In genomic region chr11:67647745-67648144, GRCm38 (mm10) we compare ENCODE assay signal across 9 mouse cellular contexts. TPM values are rescaled to one million over a fixed set of nuclear protein-coding genes. Genes with fewer than 3 reads are reported as not detected.
A peak's percentile ranks its signal among the peaks of the same experiment; 100 is the strongest.
DNase-seq lines count a peak whose midpoint lies in the region; ATAC-seq and TF ChIP-seq lines count a peak whose summit lies in the region.
"Had no signal": no experiment of that assay in that cellular context is flagged by ENCODE, and none has a peak within 500 bp of the region (broad histone marks: within the 10 kb centered on the region; RNA-seq: fewer than 3 reads in every experiment).

No protein-coding gene starts in this region.

- no peak for TF ChIP-seq POLR2A in brain, embryonic 14.5 days (IDR thresholded peaks at IDR 0.05; ENCODE audit: borderline replicate concordance, extremely low read depth, insufficient read depth, insufficient read length, poor library complexity, severe bottlenecking)
- no peak for TF ChIP-seq POLR2A in testis, adult 2 months (IDR thresholded peaks at IDR 0.05; ENCODE audit: control insufficient read depth, low read depth, low read length)

- no peak overlapping the region for H3K27ac ChIP-seq in heart, embryonic 11.5 days (ENCODE audit: low read depth, low read length)
- H3K27ac ChIP-seq in forebrain, embryonic 13.5 days, result no peak overlapping the region
- H3K27ac ChIP-seq in intestine, embryonic 16.5 days (ENCODE audit: low read length), result no peak overlapping the region
- H3K27ac ChIP-seq in neural tube, embryonic 11.5 days (ENCODE audit: low read depth, low read length), result no peak overlapping the region
- peak overlapping the region; percentile 18 for H3K27ac ChIP-seq in testis, adult 2 months (ENCODE audit: control insufficient read depth, insufficient read depth, low read depth, low read length)

- H3K9me3 ChIP-seq in heart, embryonic 11.5 days (replicated peaks; ENCODE audit: control insufficient read depth, low read length), result no peaks in the 10 kb centered on the region
- no peaks in the 10 kb centered on the region for H3K9me3 ChIP-seq in forebrain, embryonic 13.5 days (replicated peaks)
- H3K9me3 ChIP-seq in intestine, embryonic 16.5 days (ENCODE audit: control insufficient read depth, low read length), result no peaks in the 10 kb centered on the region
- H3K9me3 ChIP-seq in neural tube, embryonic 11.5 days (ENCODE audit: control insufficient read depth, low read length), result no peaks in the 10 kb centered on the region

- intact Hi-C loops in left cerebral cortex, postnatal 4 days (cut with DNase I), result loop anchor here (10.0 kb wide), 1 partner anchor 273 kb away; no protein-coding TSS in a partner anchor

- H3K36me3 ChIP-seq in heart, embryonic 11.5 days (ENCODE audit: control insufficient read depth, insufficient read depth, low read length), result no peaks in the 10 kb centered on the region
- no peaks in the 10 kb centered on the region for H3K36me3 ChIP-seq in forebrain, embryonic 13.5 days (ENCODE audit: poor library complexity, severe bottlenecking)
- no peaks in the 10 kb centered on the region for H3K36me3 ChIP-seq in intestine, embryonic 16.5 days (ENCODE audit: control insufficient read depth, insufficient read depth, low read length)
- no peaks in the 10 kb centered on the region for H3K36me3 ChIP-seq in neural tube, embryonic 11.5 days (ENCODE audit: control insufficient read depth, insufficient read depth, low read length)
- H3K36me3 ChIP-seq in testis, adult 2 months (ENCODE audit: control insufficient read depth, insufficient read depth, low read length), result no peaks in the 10 kb centered on the region

- no peak overlapping the region for H3K4me3 ChIP-seq in heart, embryonic 11.5 days (ENCODE audit: low read depth, low read length)
- H3K4me3 ChIP-seq in forebrain, embryonic 13.5 days, result no peak overlapping the region
- H3K4me3 ChIP-seq in intestine, embryonic 16.5 days (ENCODE audit: low read length), result no peak overlapping the region
- H3K4me3 ChIP-seq in neural tube, embryonic 11.5 days (ENCODE audit: low read depth, low read length), result no peak overlapping the region
- H3K4me3 ChIP-seq in testis, adult 2 months (ENCODE audit: control insufficient read depth, low read depth, low read length), result no peak overlapping the region

- peak; percentile 71 to 90 for DNase-seq in heart, adult 18-20 months
- peak; percentile 77 for DNase-seq in brain, embryonic 14.5 days (ENCODE audit: low read depth)
- peak; percentile 81 for DNase-seq in left cerebral cortex, postnatal 4 days
- DNase-seq in neural tube, embryonic 11.5 days (ENCODE audit: low spot score), result peak; percentile 73

- peaks cover 4% of the 10 kb centered on the region; the same call in 1 of the 2 replicates for H3K4me1 ChIP-seq in heart, embryonic 11.5 days (ENCODE audit: control insufficient read depth, insufficient read depth, low read length)
- peaks cover 10% of the 10 kb centered on the region for H3K4me1 ChIP-seq in forebrain, embryonic 13.5 days
- H3K4me1 ChIP-seq in intestine, embryonic 16.5 days (ENCODE audit: control insufficient read depth, insufficient read depth, low read length), result peaks cover 4% of the 10 kb centered on the region; the same call in 1 of the 2 replicates
- peaks cover 3% of the 10 kb centered on the region; the same call in 1 of the 2 replicates for H3K4me1 ChIP-seq in neural tube, embryonic 11.5 days (ENCODE audit: control insufficient read depth, insufficient read depth, low read length)
- H3K4me1 ChIP-seq in testis, adult 2 months (ENCODE audit: control insufficient read depth, insufficient read depth, low read length), result no peaks in the 10 kb centered on the region

- no peak overlapping the region for H3K9ac ChIP-seq in heart, embryonic 11.5 days (ENCODE audit: low read depth, low read length)
- no peak overlapping the region for H3K9ac ChIP-seq in forebrain, embryonic 13.5 days
- no peak overlapping the region for H3K9ac ChIP-seq in intestine, embryonic 16.5 days (ENCODE audit: low read depth, low read length)
- no peak overlapping the region for H3K9ac ChIP-seq in neural tube, embryonic 11.5 days (ENCODE audit: low read length)

- TF ChIP-seq CTCF in brain, embryonic 14.5 days (IDR thresholded peaks at IDR 0.05; ENCODE audit: borderline replicate concordance, extremely low read depth, insufficient read depth, insufficient read length), result peak; percentile 91
- TF ChIP-seq CTCF in testis, adult 2 months (IDR thresholded peaks at IDR 0.05; ENCODE audit: control insufficient read depth, insufficient read depth, insufficient replicate concordance, low read depth, low read length), result peak; percentile 70; the same call in 1 of the 2 replicates

- no peak overlapping the region for H3K4me2 ChIP-seq in heart, embryonic 11.5 days
- no peak overlapping the region for H3K4me2 ChIP-seq in forebrain, embryonic 13.5 days
- H3K4me2 ChIP-seq in intestine, embryonic 16.5 days (ENCODE audit: low read depth, low read length), result no peak overlapping the region
- H3K4me2 ChIP-seq in neural tube, embryonic 11.5 days (ENCODE audit: low read depth), result no peak overlapping the region

- WGBS in heart, embryonic 11.5 days (ENCODE audit: insufficient replicate concordance), result 24% methylated on average over 5 of the region's 5 CpGs
- 32% methylated on average over 5 of the region's 5 CpGs for WGBS in forebrain, embryonic 13.5 days
- WGBS in intestine, embryonic 16.5 days, result 30% methylated on average over 5 of the region's 5 CpGs
- 30% methylated on average over 5 of the region's 5 CpGs for WGBS in neural tube, embryonic 11.5 days

- no peaks in the 10 kb centered on the region for H3K27me3 ChIP-seq in heart, embryonic 11.5 days (ENCODE audit: control insufficient read depth, insufficient read depth, low read length)
- H3K27me3 ChIP-seq in forebrain, embryonic 13.5 days, result no peaks in the 10 kb centered on the region
- no peaks in the 10 kb centered on the region for H3K27me3 ChIP-seq in intestine, embryonic 16.5 days (replicated peaks; ENCODE audit: control insufficient read depth, insufficient read depth, low read length)
- H3K27me3 ChIP-seq in neural tube, embryonic 11.5 days (ENCODE audit: control insufficient read depth, insufficient read depth, low read length), result no peaks in the 10 kb centered on the region
- no peaks in the 10 kb centered on the region for H3K27me3 ChIP-seq in testis, adult 2 months (ENCODE audit: control insufficient read depth, insufficient read depth, low read length)

- ATAC-seq in heart, embryonic 11.5 days (replicated peaks; ENCODE audit: insufficient number of reproducible peaks, low FRiP score, low TSS enrichment), result no peak
- ATAC-seq in forebrain, embryonic 13.5 days, result 0 out of 2 replicates have a peak, but pooled peaks have one; percentile 29
- peak; percentile 38; the same call in 1 of the 2 replicates for ATAC-seq in intestine, embryonic 16.5 days
- no peak for ATAC-seq in neural tube, embryonic 11.5 days (ENCODE audit: insufficient read depth, low FRiP score, low TSS enrichment)

RNA-seq across cellular contexts. Expression of gene Rcvrn, which starts 47.4 kb away (rescaled TPM):
- total RNA-seq in heart, adult 18-20 months (2021), result not detected
- polyA plus RNA-seq in heart, embryonic 11.5 days (2014; fragmentation: Nextera tagmentation; extraction: Ambion mirVana), result not detected in 2 replicates
- polyA plus RNA-seq in brain, embryonic 14.5 days (2012; rRNA removed), result 0.21 and 0.28 TPM in 2 replicates
- not detected in 2 replicates for polyA plus RNA-seq in forebrain, embryonic 13.5 days (2015; fragmentation: Nextera tagmentation; extraction: Ambion mirVana)
- polyA plus RNA-seq in intestine, embryonic 16.5 days (2015; fragmentation: Nextera tagmentation; extraction: Ambion mirVana), result not detected in 2 replicates
- 1 to 10 TPM; 1.5 to 2.4 TPM for total RNA-seq in left cerebral cortex, postnatal 4 days (2021)
- polyA plus RNA-seq in neural tube, embryonic 11.5 days (2014; fragmentation: Nextera tagmentation; extraction: Ambion mirVana), result not detected in 2 replicates
- polyA plus RNA-seq in testis, adult 2 months (2012; rRNA removed), result not detected in 2 replicates
- polyA plus RNA-seq: liver, embryonic 16.5 days had no signal

Comparison
In these comparisons a context has a peak if more than half of its experiments do, and no peak if none do; other contexts are left out.
1. ATAC-seq: peak in forebrain, embryonic 13.5 days (single experiment) and intestine, embryonic 16.5 days (single experiment); none in heart, embryonic 11.5 days (single experiment) and neural tube, embryonic 11.5 days (single experiment).
2. Peak in every context shown above with its lines, with median percentiles within 50 percentile points of each other: DNase-seq.